Mouse (Mus musculus): ENCODE data around the gene AB124611. TPM values are rescaled to one million over a fixed set of nuclear protein-coding genes. Genes with fewer than 3 reads are reported as not detected.
"Not testable (repeated sequence)": the region's sequence is repeated elsewhere in the genome, so short reads cannot be mapped to it uniquely, and the experiment has no call there.

Gene AB124611
- polyA plus RNA-seq, 2 experiments from 2014 or later, result 51.6 to 60.4 TPM

DNA sequence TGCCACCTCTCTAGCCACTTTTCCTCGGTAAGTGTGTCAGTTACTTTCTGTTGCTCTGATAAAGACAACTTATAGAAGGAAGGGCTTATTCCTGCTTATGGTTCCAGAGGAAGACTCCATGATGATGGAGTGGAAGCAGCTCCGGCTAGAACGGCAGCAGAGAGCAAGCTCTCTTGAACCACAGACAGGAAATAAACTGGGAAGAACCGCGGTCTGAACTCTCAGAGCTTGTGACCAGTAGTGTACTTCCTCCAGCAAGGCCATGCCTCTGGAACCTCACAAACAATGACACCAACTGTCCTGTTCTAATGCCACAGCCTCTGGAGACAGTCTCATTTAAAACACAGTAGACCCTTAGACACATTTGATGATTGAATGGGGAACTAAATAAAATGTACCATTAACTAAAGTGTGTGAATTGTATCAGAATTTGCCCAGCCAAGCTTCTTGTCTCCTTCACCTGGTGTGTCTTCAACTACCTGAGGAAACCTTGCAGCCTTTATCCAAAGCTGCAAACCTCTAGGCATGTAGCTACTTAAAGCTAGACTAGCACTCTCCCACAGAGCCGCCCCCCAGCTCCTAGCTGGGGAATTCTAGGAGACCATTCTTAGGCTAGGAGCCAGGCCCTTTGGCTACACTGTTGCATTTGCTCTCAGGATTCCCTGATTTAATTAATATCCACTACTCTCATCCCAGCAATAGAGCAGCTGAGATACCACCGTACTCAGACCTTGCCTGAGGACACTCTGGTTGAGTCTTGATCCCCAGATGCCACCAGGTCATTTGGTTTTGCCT is 637 bp upstream of the AB124611 start:
- no peak for ATAC-seq

DNA sequence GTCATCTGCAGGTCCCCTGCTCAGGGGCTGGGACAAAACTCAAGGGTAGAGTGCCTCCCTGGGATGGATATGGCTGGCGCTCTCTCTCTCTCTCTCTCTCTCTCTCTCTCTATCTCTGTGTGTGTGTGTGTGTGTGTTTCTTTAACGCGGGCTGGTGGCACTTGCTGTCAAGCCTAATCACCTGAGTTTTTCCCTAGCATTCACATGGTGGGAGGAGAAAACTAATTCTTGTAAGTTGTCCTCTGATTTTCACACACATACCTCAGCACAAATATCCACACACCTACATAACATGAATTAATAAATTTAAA is 613 bp downstream of the AB124611 start:
- ATAC-seq, result no peak

DNA sequence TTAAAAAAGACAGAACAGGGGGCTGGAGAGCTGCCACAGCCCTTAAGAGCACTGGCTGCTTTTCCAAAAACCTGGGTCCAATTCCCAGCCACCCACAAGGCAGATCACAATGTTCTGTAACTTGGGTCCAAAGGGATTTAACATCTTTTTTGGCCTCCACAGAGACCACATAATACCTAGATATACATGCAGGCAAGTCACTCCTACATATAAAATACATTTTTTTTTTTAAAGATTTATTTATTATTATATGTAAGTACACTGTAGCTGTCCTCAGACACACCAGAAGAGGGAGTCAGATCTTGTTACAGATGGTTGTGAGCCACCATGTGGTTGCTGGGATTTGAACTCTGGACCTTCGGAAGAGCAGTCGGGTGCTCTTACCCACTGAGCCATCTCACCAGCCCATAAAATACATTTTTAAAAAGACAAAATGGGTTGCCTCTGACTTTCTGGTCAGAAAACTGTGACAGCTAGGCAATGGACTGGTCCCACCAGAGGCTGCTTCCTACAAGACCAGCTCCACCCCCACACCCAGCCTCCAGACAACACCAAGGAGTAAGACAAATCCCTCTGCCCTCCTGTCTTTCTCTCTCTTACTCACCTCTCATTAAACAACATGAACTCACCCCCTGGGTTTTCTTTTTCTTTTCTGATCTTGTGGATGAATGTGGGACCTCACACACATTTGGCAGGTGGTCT is 1.3 kb downstream of the AB124611 start:
- ATAC-seq, result no peak

DNA sequence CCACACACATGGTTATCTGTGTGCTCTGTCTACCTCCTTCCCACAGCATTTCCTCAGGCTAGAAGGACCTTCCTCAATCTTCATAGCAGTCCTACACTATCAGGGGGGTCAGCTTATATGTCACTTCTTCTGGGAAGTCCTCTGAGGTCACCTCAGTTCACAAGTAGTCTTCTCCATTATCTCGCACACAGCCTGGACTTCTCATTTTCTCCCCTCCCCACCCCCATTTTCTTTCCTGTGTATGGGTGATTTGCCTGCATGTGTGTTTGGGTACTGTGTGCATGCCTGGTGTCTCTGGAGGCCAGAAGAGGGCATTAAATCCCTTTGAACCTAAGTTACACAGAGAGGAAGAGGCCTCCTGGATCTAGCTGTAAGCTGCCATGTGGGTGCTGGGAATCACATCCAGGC is 1.9 kb downstream of the AB124611 start:
- ATAC-seq, result no peak

DNA sequence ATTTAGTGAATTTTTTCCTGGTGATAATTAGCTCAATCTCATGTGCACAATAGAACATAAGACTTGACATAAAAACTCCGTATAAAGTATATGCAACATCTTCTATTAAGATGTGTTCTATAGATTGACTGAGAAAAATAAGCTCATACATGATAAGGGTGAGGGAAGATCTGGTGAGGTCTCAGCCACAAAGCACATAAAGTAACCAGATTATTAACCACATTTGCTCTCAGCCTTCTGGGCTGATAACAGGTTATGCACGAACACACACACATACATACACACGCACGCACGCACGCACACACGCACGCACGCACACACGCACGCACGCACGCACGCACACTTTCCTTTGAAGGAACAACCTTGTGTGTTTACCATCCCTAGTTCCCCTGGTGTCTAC is 10.5 kb downstream of the AB124611 start:
- no peak for ATAC-seq

DNA sequence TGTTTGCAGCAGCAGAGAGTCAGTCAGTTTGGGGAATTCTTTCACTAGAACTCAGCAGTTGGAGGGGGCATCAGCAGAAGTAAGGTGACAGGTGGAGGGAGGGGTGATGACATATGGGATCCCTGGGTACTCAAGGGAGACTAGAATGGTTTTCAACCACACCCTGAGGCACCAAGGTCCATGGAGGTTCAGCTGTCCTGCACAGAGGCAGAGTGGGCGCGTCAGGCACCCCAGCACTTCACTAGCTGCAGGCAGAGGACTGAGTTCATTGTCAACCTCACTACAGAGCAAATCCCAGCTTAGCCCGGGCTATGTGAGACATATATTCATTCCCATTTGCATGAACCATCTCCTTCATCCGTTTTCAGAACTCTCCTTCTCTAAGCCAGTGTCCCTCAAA is 11.0 kb downstream of the AB124611 start:
- ATAC-seq, result no peak

DNA sequence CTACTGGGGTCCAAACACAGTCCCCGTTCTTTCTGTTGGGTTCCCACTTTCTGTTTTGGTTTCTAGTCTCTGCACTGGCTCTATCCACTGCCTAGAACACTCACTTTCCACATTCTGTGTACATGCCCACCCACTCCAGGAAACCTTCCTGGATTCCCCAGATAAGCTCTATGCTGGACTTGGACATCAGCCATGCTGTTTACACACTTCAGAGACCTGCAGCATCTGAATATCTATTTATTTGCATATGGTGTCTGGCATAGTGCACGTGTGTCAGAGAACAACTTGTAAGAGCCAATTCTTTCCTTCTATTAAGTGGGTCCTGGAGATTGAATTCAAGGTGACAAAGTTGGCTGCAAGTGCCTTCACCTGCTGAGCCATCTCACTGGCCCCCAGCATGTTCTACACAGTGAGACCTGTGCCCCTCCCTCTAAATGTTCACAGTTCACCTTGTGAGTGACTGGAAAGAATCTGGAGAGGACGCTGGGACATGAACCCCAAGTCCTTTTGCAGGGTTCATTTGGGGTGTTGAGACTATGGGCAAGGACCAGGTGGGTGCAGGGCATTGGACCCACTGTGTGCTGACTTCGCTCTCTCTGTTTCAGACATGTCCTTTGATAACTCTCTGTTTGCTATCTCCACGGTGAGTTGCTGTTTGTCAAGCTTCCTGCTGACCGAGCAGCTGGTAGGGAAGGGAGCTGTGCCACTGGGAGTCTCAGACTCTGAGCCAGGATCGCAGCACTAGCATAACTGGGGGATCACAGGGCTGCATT is 14.2 kb downstream of the AB124611 start:
- ATAC-seq, result no peak

DNA sequence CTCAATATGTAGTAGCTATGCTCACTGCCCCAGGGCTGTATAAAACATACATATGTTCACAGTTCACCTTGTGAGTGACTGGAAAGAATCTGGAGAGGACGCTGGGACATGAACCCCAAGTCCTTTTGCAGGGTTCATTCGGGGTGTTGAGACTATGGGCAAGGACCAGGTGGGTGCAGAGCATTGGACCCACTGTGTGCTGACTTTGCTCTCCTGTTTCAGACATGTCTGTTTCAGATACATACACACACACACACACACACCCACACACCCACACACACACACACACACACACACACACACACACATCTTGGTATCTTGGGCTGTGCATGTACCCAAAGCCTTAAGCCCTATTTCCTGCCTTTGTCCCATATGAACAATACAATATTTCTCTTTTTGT is 16.0 kb downstream of the AB124611 start:
- not testable (repeated sequence) for ATAC-seq

DNA sequence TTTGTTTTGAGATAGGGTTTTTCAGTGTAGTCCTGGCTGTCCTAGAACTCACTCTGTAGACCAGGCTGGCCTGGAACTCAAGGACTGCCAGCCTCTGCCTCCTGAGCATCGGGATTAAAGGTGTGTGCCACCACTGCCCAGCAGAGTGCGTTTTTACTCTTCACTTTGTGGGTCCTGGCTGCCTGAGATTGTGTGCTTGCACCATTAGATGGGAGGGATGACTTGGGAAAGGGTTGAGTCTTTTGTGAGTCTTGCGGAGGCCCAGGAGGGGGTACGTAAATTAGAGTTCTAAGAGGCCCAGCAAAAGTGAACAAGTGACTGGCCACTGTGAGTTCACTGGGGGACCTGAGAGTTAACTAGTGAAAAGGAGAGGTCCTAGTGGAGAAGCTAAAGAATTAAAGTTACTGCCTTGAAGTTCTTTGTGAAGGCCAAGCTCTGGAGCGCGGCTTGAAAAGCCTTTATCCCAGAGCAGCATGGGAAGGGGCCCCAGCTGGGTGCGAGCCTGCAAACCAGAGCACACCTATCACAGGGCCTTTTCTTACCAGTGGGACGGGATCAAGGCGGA is 19.5 kb downstream of the AB124611 start:
- no peak for ATAC-seq

DNA sequence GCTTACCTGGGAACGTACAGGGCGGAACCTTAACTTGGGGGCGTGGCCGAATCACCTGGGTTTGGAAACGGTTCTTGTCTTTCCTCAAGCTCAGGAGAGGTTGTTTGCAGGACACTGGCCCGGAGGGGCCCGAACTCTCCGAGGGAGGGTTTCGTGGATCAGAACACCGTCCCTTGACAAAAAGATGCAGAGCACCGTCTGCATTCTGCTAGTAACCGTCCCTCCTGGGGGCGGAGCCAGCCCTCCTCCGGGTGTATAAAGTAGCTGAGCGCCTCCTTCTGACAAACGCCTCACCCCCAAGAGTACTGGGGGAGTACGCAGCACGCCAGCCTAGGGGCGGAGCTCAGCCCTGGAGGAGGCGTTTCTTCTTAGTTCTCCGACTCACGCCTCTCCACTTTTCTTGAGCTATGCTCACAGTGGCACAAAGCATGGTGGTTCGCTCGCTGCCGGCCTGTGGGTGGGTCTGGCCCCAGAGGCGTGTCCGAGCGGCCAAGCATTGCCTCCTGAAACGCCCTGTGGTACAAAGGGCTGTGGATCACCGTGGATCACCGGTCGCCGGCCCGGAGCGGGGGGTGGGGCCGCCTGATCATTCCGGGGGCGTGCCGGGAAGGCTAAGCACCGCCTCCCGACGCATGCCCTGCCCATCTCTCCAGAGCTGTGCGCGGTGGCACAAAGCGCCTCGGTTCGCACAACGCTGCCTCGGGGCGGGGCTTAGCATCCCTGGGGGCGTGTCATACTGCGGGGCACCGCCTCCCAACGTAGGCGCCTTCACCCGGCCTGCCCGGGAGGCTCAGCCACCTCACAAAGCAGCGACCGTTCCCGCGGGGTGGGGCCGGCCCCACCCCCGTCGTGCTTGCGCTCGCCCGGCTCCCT is 20.2 kb downstream of the AB124611 start:
- peak; percentile 86 for ATAC-seq

DNA sequence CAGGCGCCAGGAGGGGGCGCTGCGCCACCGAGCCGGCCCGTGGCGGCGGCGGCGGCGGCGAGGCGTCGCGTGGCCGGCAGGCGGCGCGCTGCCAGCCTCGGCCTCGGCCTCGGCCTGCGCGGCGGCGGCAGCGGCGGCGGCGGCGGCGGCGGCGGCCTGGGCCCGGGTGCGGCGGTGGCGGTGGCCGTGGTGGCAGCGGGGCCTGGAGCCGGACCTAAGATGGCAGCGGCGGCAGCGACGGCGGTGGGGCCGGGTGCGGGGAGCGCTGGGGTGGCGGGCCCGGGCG is 20.8 kb downstream of the AB124611 start, which contains the start of gene Carm1:
Gene Carm1 (plus strand): TSS at position 106 of the 286 bp plus-strand sequence.
- ATAC-seq, result no peak

DNA sequence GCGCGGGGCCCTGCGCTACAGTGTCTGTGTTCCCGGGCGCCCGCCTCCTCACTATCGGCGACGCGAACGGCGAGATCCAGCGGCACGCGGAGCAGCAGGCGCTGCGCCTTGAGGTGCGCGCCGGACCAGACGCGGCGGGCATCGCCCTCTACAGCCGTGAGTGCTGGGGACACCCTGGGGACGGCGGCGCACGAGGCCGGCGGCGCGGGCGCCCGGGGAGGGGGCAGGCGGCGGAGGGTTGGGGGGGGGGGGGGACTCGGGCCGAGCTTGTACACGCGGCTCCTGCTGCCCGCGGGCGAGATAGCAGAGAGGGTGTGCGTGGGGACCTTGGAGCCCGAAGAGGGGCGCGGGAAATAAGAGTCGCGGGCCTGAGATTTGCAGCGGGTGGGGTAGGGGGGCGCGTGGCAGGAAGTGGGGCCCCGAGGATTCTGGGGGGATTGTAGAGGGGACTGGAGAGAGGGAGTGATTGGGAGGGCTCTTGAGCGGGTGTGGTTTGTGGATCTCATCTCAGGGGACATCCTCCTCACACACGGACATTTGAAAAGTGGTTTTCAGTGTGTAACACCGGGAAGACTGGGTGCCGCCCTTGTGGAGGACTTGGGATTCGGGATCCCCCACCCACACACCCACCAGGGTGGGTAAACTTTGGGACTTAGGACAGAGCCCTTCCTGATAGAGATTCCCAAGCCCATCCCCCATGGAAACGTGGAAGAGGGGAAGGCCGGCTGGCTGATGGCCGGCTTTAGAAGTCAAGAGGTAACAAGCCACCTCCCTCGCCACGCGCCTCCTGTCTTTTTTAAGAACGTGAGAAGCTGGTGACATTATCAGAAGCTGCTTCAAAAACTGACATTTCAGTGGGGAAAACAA is 21.3 kb downstream of the AB124611 start:
- ATAC-seq, result no peak

DNA sequence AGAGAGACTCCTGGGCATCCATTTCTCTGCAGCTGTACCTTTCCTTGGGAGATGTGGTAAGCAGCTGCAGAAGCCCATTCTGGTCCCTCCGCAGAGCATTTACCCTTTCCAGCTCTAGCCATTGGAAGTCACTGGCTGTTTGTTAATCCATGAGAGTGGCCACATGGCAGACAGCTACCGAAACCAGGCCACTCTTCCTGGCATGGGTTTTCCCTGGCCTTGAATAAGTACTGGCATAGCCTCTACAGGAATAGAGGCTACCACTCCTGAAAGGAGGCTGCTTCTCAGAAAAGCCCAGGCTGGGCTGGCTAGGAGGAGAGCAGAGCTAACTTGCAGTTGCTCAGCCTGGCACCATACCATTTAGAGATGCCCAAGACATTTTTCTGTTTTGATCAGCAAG is 25.1 kb downstream of the AB124611 start:
- no peak for ATAC-seq

DNA sequence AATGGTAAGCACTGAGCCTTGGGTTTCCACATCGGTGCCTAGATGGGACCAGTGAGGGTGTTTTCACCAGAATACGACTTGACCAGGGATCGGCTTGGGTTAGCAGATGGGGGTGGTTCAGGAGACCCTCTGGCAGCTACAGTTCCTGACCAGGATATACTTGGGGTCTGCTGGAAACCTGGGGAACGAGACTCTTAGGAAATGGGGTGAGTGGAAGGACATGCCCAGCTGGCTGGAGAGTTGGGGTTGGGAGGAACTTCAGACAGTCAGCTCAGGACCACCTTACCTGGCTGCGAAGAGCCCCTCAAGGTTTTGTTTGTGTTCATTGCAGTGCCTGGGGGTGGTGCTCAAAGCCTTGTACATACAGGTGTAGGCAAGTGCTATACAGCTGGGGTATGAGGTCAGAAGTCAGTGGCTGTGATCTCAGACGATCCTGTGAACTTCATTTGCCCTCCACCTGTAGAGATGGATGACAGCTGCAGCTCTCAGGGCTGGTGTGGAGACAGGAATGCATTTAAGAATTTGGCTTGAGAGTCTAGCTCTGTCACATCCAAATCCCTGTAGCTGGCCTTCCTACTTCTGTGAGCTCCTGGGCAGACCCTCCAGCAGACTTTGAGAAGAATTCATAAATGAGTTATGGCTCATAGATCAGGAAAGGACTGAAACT is 27.8 kb downstream of the AB124611 start:
- no peak for ATAC-seq

DNA sequence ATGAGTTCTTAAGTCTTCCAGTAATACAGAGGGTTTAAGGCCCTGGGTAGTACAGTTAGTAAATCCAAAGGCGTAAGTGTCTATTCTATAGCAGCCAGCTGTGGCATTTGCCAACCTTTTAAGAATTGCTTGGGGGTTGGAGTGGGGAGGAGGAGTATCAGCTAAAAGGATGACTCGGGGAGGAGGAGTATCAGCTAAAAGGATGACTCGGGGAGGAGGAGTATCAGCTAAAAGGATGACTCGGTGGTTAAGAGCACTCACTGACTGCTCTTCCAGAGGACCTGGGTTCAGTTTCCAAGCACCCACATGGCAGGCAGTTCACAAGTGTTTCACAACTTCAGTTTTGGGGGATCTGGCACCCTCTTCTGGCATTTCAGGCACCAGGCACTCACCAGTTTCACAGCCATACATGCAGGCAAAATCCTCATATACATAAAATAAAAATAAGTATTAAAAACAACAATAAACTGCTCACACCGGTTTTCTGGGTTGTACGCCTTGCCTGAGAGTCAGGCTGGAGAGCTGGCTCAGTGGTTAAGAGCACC is 29.3 kb downstream of the AB124611 start:
- ATAC-seq, result no peak

DNA sequence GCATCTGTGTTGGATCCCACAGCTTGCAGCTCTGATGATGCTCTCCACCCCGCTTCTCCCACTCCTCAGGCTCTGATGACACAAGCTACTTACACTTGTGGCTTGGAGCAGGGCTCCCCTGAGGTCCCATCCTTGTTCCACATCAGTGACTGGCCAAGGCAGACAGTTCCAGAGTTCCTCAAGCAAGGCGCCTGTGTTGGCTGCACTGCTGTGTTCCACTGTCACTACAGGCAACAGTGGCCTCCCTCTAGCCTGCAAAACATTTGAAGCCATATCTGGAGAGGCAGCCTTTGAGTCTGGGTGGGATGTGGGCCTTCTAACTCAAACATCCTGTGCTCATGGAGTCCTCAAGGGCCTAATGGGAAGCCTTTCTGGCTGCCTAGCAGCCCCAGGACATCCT is 31.0 kb downstream of the AB124611 start:
- ATAC-seq, result no peak

DNA sequence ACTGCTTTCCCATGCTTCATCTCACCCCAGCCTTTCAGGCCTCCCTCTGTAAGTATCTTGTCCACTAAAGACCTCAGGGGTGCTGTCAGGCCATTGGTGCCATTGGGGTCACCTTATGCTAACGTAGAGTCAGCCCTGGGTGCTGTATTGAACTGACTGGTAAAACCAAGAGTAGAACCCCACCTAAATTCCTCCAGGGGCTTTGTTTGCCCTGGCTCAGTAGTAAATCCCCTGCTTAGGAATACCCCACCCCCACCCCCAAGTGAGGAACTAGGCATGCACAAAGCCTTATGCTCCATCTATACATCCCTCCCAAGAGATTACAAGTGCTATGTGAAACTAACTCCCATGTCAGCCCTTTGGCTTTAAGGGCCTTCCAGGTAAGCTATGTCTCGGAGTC is 31.6 kb downstream of the AB124611 start:
- no peak for ATAC-seq

DNA sequence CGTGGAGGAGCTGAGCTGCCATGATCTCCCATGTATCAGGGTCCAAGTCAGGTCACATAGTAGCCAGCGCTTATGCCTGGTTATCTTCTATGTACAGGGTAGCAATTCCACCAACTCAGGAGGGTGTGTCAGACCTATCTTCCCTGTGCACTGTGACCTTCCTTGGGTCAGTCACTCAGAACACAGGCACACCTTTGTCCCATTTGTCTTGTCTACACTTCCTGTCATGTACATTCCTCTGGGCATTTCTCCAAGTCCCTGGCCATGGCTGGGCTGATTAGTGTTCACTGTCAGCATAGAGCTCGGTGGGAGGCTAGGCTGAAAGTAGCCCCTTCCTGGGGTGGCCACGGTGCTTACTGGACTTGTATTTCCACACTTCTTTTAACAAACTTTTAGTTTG is 32.4 kb downstream of the AB124611 start:
- ATAC-seq, result no peak

DNA sequence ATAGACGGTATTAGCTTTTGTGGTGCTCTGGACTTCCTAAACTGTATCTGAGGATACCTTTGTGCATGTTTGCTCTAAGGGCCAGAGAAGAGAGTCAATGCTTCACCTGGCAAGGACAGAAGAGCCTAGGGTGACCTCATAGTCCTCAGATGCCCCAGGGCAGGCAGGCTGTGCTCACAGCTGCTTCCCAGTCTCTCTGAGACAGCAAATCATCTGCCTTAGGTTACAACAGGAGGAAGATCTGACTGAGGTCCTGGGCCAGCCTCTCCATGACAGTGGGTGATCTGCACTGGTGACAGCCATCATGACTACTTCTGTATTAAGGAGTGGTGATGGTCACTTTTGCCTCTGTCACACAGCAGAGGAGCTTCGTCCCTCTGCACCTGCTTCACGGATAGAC is 33.2 kb downstream of the AB124611 start:
- ATAC-seq, result no peak

DNA sequence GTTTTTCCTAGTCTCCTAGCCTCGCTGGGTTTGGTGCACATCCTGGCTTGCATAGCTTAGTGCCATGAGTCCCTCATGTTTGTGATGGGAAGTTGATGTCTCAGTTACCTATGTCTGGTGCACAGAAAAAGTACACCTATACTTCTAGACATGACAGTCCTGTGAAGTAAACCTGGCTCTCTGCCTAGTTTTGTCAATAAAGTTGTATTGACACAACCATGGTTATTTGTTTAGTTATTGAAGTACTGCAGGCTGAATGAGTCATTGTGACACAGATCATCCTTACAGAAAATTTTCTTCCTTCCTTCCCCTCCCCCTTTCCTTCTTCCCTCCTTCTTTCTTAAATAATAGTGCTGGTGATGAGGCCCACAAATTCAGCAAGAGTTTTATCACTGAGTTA is 38.4 kb downstream of the AB124611 start:
- no peak for ATAC-seq
